Mouse (Mus musculus) midbrain, embryonic 14.5 days (tissue): ENCODE results near the gene Actr8. TPM values are rescaled to one million over a fixed set of nuclear protein-coding genes. Genes with fewer than 3 reads are reported as not detected.

Source experiments
- ATAC-seq: fragments of 200-750 bp; cut with Nextera tagmentation; 2 replicates; pipeline ENCODE4 v1.8.0; 2017; ENCODE audit warnings: moderate number of reproducible peaks, moderate library complexity; ENCODE audit not compliant: low FRiP score, low TSS enrichment
- DNase-seq: peaks from one replicate; pipeline ENCODE4 v3.0.0-alpha.2; 2015
- H3K27ac ChIP-seq: fragments of 300-500 bp; sonication (generic); replicated peaks from 2 replicates; pipeline ENCODE4 v1.5.1; 2014; ENCODE audit warnings: mild to moderate bottlenecking, low read depth, low read length, moderate library complexity
- H3K27me3 ChIP-seq: fragments of 300-500 bp; sonication (generic); 2 replicates; pipeline ENCODE4 v1.6.1; 2014; ENCODE audit warnings: low read length, control low read depth, mixed read lengths; ENCODE audit not compliant: control insufficient read depth, insufficient read depth
- H3K36me3 ChIP-seq: fragments of 300-500 bp; sonication (generic); 2 replicates; pipeline ENCODE4 v1.6.1; 2014; ENCODE audit warnings: low read length, control low read depth; ENCODE audit not compliant: control insufficient read depth, insufficient read depth
- H3K4me1 ChIP-seq: fragments of 300-500 bp; sonication (generic); 2 replicates; pipeline ENCODE4 v1.6.1; 2014; ENCODE audit warnings: mild to moderate bottlenecking, antibody characterized with exemption, low read length, control low read depth; ENCODE audit not compliant: control insufficient read depth, insufficient read depth
- H3K4me2 ChIP-seq: fragments of 300-500 bp; sonication (generic); 2 replicates; pipeline ENCODE4 v1.6.1; 2014; ENCODE audit warnings: mild to moderate bottlenecking, low read length, moderate library complexity
- H3K4me3 ChIP-seq: fragments of 300-500 bp; sonication (generic); replicated peaks from 2 replicates; pipeline ENCODE4 v1.5.1; 2014; ENCODE audit warnings: low read depth, low read length
- H3K9ac ChIP-seq: fragments of 300-500 bp; sonication (generic); replicated peaks from 2 replicates; pipeline ENCODE4 v1.6.1; 2014; ENCODE audit warnings: mild to moderate bottlenecking, low read length, moderate library complexity
- H3K9me3 ChIP-seq: fragments of 300-500 bp; sonication (generic); 2 replicates; pipeline ENCODE4 v1.6.1; 2016; ENCODE audit warnings: low read length, control low read depth, mixed read lengths; ENCODE audit not compliant: control insufficient read depth
- WGBS: fragments of 180-500 bp; shearing (Covaris S2); extraction: QIAGEN DNeasy Blood & Tissue Kit; methylation state at CpG from one replicate; pipeline ENCODE4 v1.1.7; 2014; 5-methylcytosine and 5-hydroxymethylcytosine counted together
- polyA plus RNA-seq: library from polyadenylated mRNA; unstranded; fragments of >200 nt; fragmentation: Nextera tagmentation; extraction: Ambion mirVana; gene quantifications from 2 replicates; pipeline ENCODE4 v1.2.1, GENCODE M21; 2014

Actr8 gene
- polyA plus RNA-seq, 1 experiment from 2014 or later, result 63.8 TPM

DNA sequence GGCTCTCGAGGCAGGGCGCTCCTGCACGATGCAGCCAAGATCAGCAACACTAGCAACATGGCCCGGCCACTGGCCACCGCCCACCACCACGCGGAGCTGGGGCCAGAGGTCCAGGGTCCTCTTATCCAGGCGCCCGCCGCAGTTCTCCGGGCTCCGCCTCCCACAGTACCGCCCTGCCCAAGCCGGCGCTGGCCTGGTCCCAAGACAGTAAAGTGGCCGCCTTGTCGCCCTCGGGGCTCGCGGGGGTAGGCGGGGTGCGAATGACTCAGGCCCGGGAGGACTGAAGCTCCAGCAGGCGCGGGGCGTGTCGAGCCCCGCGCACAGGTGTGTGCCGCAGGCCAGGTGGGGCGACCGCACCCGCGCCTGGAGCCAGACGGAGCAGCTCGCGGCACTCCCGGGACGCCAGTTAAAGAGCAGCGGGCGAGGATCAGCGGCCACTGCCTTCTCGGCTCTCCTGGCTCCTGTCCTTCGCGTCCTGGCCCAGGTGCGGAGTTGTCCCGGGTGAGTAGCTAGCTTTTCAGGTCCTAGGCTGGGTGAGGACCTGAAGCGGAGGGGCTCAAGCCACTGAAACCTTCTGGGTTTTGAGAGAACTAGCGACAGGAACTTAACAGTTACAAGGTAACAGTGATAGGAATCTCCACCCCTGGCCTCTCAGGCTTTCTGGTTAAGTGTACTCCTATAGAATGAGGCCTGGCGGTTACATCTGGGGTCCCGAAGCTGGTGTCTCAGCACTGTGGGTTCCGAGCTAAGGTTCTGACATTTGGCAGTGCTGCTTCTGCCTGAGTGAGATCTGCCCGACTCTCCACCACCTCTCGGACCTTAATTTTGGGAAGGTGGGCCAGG, 30.8 kb downstream of the Actr8 start, which contains the start of the genes Il17rb and Chdh:
Il17rb (minus strand) TSS at position 164 of the 843 bp plus-strand sequence.
Chdh (plus strand) TSS at position 291 of the 843 bp plus-strand sequence.
- Histone ChIP-seq H3K4me2 (peak within 1 kb of the TSS; percentile 93), H3K9ac (peak within 1 kb of the TSS; percentile 54), H3K27me3 (0 out of 2 replicates have a peak, but pooled peaks cover 3% of the 10 kb centered on the region), H3K36me3 (no peaks in the 10 kb centered on the region), H3K4me1 (peaks cover 6% of the 10 kb centered on the region), H3K27ac (no peak within 1 kb of the TSS), H3K9me3 (no peaks in the 10 kb centered on the region), H3K4me3 (peak within 1 kb of the TSS; percentile 40)
- DNase-seq (peak; percentile 62), ATAC-seq (peak; percentile 50; the same call in 1 of the 2 replicates)
- 11% methylated on average over 54 of the region's 54 CpGs for WGBS

DNA sequence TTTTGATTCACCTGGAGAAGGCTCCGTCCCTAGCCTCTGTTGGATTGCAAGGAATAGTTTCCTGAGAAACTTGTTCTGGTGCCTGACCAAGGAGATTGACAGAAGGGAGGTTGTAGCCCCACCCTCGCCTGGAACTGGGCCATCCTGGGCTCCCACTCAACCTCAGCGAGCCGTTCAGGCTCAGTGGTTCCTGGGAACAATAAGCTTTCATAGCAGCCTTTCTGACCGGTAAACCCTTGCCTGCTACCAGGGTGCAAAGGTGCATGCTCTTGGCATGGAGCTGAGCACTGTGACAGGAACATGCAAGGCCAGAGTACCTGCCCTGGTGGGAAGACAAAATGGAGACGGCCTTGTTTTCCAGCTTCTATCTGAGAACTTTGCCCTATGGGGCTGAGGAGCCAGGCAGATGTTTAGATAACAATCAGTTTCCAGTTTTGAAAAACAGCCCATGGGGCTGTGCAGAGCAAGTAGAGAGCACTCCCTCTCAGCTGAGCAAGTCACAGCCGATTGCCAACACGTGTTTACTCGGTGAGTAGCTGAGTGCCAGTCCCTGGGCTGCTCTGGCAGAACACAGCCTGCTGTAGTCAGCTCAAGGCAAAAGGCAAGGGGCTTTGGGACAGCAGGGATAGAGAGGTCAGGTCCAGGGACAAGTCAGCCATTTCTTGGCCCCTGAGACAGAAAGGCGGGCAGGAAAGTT, 31.9 kb downstream of the Actr8 start:
- Histone ChIP-seq H3K36me3 (no peaks in the 10 kb centered on the region), H3K4me1 (peaks cover 6% of the 10 kb centered on the region), H3K27ac (no peak overlapping the region), H3K9ac (no peak overlapping the region), H3K27me3 (0 out of 2 replicates have a peak, but pooled peaks cover 3% of the 10 kb centered on the region), H3K9me3 (no peaks in the 10 kb centered on the region), H3K4me2 (no peak overlapping the region), H3K4me3 (no peak overlapping the region)
- 68% methylated on average over 10 of the region's 10 CpGs for WGBS
- DNase-seq, result no peak
- ATAC-seq, result no peak

DNA sequence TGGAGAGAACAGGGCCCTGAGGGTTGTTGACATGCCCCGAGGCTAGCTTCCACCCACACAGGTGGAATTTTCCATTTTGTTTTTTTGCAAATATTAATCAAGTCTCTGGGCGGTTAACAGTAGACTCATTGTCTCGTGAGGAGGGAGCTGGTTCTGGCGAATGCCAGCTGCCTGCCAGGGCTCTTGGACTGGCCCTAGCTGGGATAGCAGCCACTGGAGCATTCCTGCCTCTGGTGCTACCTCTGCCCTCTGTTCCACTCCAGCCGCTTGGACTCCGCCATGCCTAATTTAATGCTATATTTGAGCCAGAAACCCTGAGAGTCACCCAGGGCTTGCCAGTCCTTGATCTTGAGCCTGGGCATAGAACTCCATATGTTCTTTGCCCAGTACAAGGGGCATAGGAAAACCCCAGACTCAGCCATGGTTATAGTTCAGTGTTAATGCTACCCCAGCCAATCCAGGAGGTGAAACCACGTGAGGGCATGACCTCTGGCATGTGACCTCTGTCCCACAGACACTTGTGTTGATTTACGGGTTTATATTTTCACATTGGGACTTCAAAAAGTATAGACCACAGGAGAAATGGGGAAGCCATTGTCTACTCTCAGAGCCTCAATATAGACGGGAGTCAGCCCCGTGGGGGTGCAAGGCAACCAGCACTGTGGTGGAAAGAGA, 33.9 kb downstream of the Actr8 start:
- DNase-seq (no peak), ATAC-seq (no peak)
- 0 out of 2 replicates have a peak, but pooled peaks cover 3% of the 10 kb centered on the region for H3K27me3 ChIP-seq
- no peak overlapping the region for H3K4me3 ChIP-seq
- H3K4me2 ChIP-seq, result no peak overlapping the region
- H3K27ac ChIP-seq, result no peak overlapping the region
- H3K9me3 ChIP-seq, result no peaks in the 10 kb centered on the region
- peaks cover 6% of the 10 kb centered on the region for H3K4me1 ChIP-seq
- no peaks in the 10 kb centered on the region for H3K36me3 ChIP-seq
- no peak overlapping the region for H3K9ac ChIP-seq
- 85% methylated on average over 10 of the region's 10 CpGs for WGBS

DNA sequence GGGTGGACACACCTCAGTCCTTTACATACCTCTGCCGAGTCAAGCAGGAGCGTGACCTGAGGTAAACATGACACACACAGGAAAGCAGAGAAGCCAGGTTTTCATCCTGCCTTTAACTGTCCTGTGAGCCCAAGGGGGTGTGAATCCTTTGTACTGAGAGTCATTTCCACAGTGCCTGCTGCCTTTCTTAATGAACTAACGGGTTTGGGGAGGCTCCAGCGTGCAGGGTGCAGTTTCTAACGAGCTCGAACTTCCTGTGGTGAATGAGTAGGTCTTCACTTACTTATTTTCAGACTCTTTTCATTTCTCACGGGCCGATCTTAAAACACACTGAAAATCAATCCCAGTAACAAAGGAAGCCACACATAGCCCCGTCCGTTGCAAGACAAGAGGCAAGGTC, 36.4 kb downstream of the Actr8 start:
- Histone ChIP-seq H3K4me1 (no peaks in the 10 kb centered on the region), H3K4me2 (no peak overlapping the region), H3K9me3 (no peaks in the 10 kb centered on the region), H3K27me3 (no peaks in the 10 kb centered on the region), H3K36me3 (no peaks in the 10 kb centered on the region), H3K27ac (no peak overlapping the region), H3K4me3 (no peak overlapping the region), H3K9ac (no peak overlapping the region)
- DNase-seq (no peak), ATAC-seq (no peak)
- 76% methylated on average over 10 of the region's 10 CpGs for WGBS

DNA sequence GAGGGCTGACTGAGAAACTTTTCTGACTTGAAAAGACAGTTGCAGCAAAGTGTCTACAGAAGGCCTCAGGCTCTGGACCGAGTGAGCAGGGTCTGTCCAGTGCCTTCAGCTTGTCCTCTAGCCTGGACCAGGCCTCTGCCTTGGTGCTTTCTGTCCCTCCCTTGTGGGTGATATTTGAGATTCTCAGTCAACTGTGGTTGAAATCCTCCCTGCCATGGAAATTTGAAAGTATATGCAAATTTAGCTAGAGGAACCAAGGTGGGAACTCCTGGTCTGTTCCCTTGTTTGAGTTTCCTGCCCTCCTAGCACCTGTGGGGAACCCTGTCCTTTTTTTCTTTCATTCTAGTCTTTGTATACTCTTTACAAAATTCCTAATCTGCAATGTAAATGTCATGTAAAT, 36.9 kb downstream of the Actr8 start:
- no peaks in the 10 kb centered on the region for H3K27me3 ChIP-seq
- no peaks in the 10 kb centered on the region for H3K9me3 ChIP-seq
- H3K4me2 ChIP-seq, result no peak overlapping the region
- WGBS, result 81% methylated on average over 1 of the region's 1 CpGs
- H3K27ac ChIP-seq, result no peak overlapping the region
- H3K36me3 ChIP-seq, result no peaks in the 10 kb centered on the region
- no peaks in the 10 kb centered on the region for H3K4me1 ChIP-seq
- no peak for ATAC-seq
- DNase-seq, result no peak
- no peak overlapping the region for H3K9ac ChIP-seq
- H3K4me3 ChIP-seq, result no peak overlapping the region

DNA sequence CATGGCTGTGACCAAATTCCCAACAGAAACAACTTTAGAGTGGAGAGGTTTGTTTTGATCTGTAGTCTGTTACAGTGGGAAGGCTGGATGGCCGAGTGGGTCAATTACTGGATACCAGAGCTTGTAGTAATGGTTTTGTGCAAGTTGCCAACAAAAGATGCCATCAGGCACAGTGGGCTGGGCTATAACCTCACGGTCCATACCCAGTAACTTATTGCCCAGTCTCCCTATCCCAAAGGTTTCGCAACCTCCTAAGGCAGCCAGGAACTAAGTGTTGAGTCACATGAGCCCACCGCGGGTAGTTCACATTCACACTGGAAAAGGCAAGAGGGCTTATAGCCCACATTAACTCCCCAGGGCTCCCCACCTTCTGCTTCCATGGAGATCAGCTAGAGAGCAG, 38.5 kb downstream of the Actr8 start:
- no peaks in the 10 kb centered on the region for H3K4me1 ChIP-seq
- ATAC-seq (no peak), DNase-seq (no peak)
- no peak overlapping the region for H3K27ac ChIP-seq
- WGBS, result 89% methylated on average over 5 of the region's 5 CpGs
- no peak overlapping the region for H3K4me2 ChIP-seq
- H3K27me3 ChIP-seq, result no peaks in the 10 kb centered on the region
- no peaks in the 10 kb centered on the region for H3K36me3 ChIP-seq
- H3K4me3 ChIP-seq, result no peak overlapping the region
- H3K9ac ChIP-seq, result no peak overlapping the region
- no peaks in the 10 kb centered on the region for H3K9me3 ChIP-seq

DNA sequence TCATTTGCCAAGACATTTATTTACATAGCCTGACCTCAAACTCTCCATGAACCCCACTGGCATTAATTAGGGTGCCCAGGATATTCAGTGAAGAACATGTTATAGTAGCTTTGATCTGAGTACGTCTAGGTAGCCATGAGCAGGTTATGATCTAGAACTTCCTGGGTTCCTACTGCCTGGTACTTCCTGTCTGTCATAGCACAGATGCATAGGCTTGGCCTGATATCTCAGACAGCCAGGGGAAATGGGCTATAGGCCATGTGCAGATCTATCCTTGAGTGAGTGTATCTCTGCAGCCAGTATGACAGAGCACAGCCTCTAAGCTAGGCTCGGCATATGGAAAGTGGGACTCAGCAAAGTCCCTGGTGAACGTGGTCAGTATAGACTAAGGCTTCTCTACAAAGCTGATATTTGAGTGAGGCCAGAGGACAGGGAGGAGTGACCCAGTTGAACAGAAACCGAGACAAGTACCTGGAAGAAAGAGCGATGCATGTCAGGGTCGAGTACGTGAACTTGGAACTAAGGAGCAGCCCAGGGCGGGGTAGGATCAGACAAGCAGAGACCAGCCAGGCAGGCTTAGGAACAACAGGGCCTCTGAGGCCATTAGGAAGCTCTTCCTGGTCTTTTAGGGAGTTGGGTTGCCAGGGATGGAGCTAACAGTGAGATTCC, 39.8 kb downstream of the Actr8 start:
- ATAC-seq, result no peak
- Histone ChIP-seq H3K4me2 (no peak overlapping the region), H3K27ac (no peak overlapping the region), H3K9ac (no peak overlapping the region), H3K4me3 (no peak overlapping the region), H3K4me1 (no peaks in the 10 kb centered on the region), H3K27me3 (no peaks in the 10 kb centered on the region), H3K9me3 (no peaks in the 10 kb centered on the region), H3K36me3 (no peaks in the 10 kb centered on the region)
- 91% methylated on average over 8 of the region's 8 CpGs for WGBS
- DNase-seq, result no peak

DNA sequence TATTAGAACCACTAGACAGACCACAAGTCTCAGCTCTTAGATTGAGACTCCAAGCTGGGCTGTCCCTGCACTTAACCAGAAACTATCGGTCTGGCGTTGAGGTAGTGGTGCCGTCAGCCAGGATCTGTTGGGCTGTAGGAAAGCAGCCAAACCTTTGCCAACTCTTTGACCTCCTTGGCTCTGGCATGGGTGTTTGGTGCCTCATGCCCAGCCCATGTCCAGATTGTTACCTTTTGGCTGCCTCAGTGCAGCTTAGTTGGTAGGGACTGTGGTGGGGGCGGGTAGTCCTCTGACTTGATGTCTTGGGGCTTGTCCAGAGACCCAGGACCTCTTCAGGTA, 40.3 kb downstream of the Actr8 start:
- WGBS, result 95% methylated on average over 4 of the region's 4 CpGs
- no peak overlapping the region for H3K4me2 ChIP-seq
- H3K27me3 ChIP-seq, result no peaks in the 10 kb centered on the region
- H3K27ac ChIP-seq, result no peak overlapping the region
- H3K4me3 ChIP-seq, result no peak overlapping the region
- no peaks in the 10 kb centered on the region for H3K4me1 ChIP-seq
- no peaks in the 10 kb centered on the region for H3K36me3 ChIP-seq
- no peaks in the 10 kb centered on the region for H3K9me3 ChIP-seq
- H3K9ac ChIP-seq, result no peak overlapping the region
- no peak for ATAC-seq
- DNase-seq, result no peak
